Mouse (Mus musculus) layer of hippocampus, adult 8-10 months (tissue): ENCODE data around the gene Ttc28. TPM values are rescaled to one million over a fixed set of nuclear protein-coding genes. Genes with fewer than 3 reads are reported as not detected.

Experiments
- DNase-seq, 2 experiments: peaks; one replicate each; pipeline ENCODE4 v3.0.0; 2022; ENCODE audit warnings: low spot score in 2 of 2
- total RNA-seq, 4 experiments: library from RNA; stranded (reverse); gene quantifications; 2 replicates each; pipeline ENCODE4 v1.2.4; 2022

The Ttc28 gene
- total RNA-seq, 4 experiments from 2014 or later = 9.5 to 15.1 (median 12.2) TPM

- DNase-seq = peak in 1 of 2 experiments; percentile 38
Observed at GRCm38 (mm10) chr5:111200915-111201610, 321.5 kb downstream of the Ttc28 start.

GRCm38 (mm10) chr5:111204221-111204620, 324.6 kb downstream of the Ttc28 start:
- DNase-seq = no peak

GRCm38 (mm10) chr5:111204976-111205586, 325.5 kb downstream of the Ttc28 start:
- no peak for DNase-seq

- DNase-seq = no peak
Observed at GRCm38 (mm10) chr5:111205817-111206216, 326.2 kb downstream of the Ttc28 start.

- no peak for DNase-seq
Observed at GRCm38 (mm10) chr5:111207924-111208659, 328.5 kb downstream of the Ttc28 start.

GRCm38 (mm10) chr5:111208660-111208969, 329.0 kb downstream of the Ttc28 start:
- DNase-seq = peak; percentile 43 to 61

GRCm38 (mm10) chr5:111213935-111214450, 334.4 kb downstream of the Ttc28 start:
- DNase-seq = no peak

- DNase-seq = no peak
Observed at GRCm38 (mm10) chr5:111214890-111215289, 335.3 kb downstream of the Ttc28 start.

GRCm38 (mm10) chr5:111215722-111216121, 336.1 kb downstream of the Ttc28 start:
- DNase-seq = no peak

GRCm38 (mm10) chr5:111216166-111216565, 336.6 kb downstream of the Ttc28 start:
- no peak for DNase-seq

- no peak for DNase-seq
Observed at GRCm38 (mm10) chr5:111217447-111218110, 338.0 kb downstream of the Ttc28 start.

- DNase-seq = no peak
Observed at GRCm38 (mm10) chr5:111218111-111218891, 338.7 kb downstream of the Ttc28 start.

- no peak for DNase-seq
Observed at GRCm38 (mm10) chr5:111218998-111219397, 339.4 kb downstream of the Ttc28 start.

GRCm38 (mm10) chr5:111220679-111221380, 341.2 kb downstream of the Ttc28 start:
- DNase-seq = no peak

- no peak for DNase-seq
Observed at GRCm38 (mm10) chr5:111222820-111223219, 343.2 kb downstream of the Ttc28 start.

- no peak for DNase-seq
Observed at GRCm38 (mm10) chr5:111225306-111225705, 345.7 kb downstream of the Ttc28 start.

GRCm38 (mm10) chr5:111226486-111226885, 346.9 kb downstream of the Ttc28 start:
- DNase-seq = no peak

- DNase-seq = no peak
Observed at GRCm38 (mm10) chr5:111227850-111228249, 348.2 kb downstream of the Ttc28 start.

GRCm38 (mm10) chr5:111228302-111229040, 348.9 kb downstream of the Ttc28 start:
- DNase-seq = no peak

GRCm38 (mm10) chr5:111229041-111229394, 349.4 kb downstream of the Ttc28 start:
- no peak for DNase-seq
